Mouse (Mus musculus): ENCODE data around the gene Crk.

Crk gene

GRCm38 (mm10) chr11:75738477-75738821, 59.4 kb downstream of the Crk start:
- no peak for DNase-seq (ENCODE audit: low spot score in 2 of 2)

GRCm38 (mm10) chr11:75740204-75740603, 61.1 kb downstream of the Crk start:
- no peak for DNase-seq (ENCODE audit: low spot score in 2 of 2)

- DNase-seq (ENCODE audit: low spot score in 2 of 2): no peak
These were observed 62.6 kb downstream of the Crk start for GRCm38 (mm10) chr11:75741615-75742014.

- DNase-seq (ENCODE audit: low spot score in 2 of 2): no peak
These were observed 65.7 kb downstream of the Crk start for GRCm38 (mm10) chr11:75744761-75745160.

- no peak for DNase-seq (ENCODE audit: low spot score in 2 of 2)
These were observed 71.5 kb downstream of the Crk start for GRCm38 (mm10) chr11:75750537-75750936.

GRCm38 (mm10) chr11:75751082-75751481, 72.0 kb downstream of the Crk start:
- no peak for DNase-seq (ENCODE audit: low spot score in 2 of 2)
